Mouse (Mus musculus): ENCODE measurements at regions not wholly inside any gene's neighbourhood (a gene's known extent, or its start where the extent isn't known, plus 50 kb on each side); places are given as distances from the start of the nearest gene placed in this dataset.

DNA sequence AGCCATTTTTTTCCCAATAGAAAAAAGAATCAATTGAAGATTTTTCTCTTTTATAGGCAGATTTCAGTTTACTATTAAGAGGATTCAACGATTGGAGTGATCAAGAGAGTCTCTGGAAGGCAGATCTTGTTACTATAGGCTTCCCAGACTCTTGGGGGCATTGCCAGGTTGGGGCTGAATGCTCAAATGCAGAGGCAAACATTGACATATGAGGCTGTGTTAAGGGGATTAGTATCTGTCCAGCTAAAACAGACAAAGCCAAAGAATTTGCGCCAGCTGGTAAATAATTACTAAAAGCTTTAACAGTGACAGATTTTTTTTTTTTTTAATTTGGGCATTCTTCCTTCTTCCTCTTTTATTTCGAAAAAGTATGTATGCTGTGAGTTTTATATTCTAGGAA lies 745.7 kb upstream of the Adgrl2 start:
- TF ChIP-seq CTCF (IDR thresholded peaks at IDR 0.05; ENCODE audit: borderline replicate concordance, control insufficient read depth, extremely low read depth, insufficient read depth, low read length, poor library complexity) (no peak), POLR2A (IDR thresholded peaks at IDR 0.05; ENCODE audit: control insufficient read depth, extremely low read depth, insufficient read depth, low read length, poor library complexity) (no peak)

Data from thymus, adult 2 months (tissue).